Mouse (Mus musculus): ENCODE results near the gene Sf1.

DNA sequence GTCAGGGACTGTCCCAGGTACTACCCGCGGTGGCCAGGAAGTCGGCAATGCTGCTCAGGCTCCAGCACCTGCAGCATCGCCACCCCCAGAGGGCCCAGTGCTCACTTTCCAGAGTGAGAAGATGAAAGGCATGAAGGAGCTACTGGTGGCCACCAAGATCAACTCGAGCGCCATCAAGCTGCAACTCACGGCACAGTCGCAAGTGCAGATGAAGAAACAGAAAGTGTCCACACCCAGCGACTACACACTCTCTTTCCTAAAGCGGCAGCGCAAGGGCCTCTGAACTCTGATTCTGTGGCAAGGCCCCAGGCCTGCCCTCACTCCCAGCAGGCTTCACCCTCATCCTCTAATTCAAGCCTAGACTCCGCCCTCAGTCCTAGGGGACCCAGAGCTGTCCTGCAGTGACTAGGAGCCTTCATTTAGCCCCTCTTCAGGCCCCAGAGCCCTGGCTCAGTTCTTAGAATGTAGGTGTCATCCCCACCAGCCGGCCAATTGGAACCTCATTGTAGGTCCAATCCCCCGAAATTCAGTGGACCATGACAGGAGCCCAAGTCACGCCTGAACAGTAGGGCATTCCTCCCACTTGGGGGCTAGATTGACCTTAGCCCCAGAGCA, 23.5 kb upstream of the Sf1 start:
- TF ChIP-seq EP300 (IDR thresholded peaks at IDR 0.05; ENCODE audit: insufficient read depth, low read depth, low read length) (no peak), POLR2A (IDR thresholded peaks at IDR 0.05; ENCODE audit: insufficient read depth, low read length) (no peak), CTCF (IDR thresholded peaks at IDR 0.05; ENCODE audit: low read depth, low read length) (peak; percentile 73)
